Mouse (Mus musculus): ENCODE data around the gene Rtn2. TPM values are rescaled to one million over a fixed set of nuclear protein-coding genes. Genes with fewer than 3 reads are reported as not detected.

Rtn2 gene
- total and polyA plus RNA-seq, 2 experiments = 0.62 to 0.65 TPM

- WGBS = 17% methylated on average over 7 of the region's 7 CpGs
- no peak overlapping the region for H3K4me3 ChIP-seq (ENCODE audit: insufficient read depth, low read depth, low read length)
- H3K27me3 ChIP-seq (ENCODE audit: control insufficient read depth, insufficient read depth, low read length) = no peaks in the 10 kb centered on the region
- H3K4me1 ChIP-seq (ENCODE audit: control insufficient read depth, insufficient read depth, low read length) = no peaks in the 10 kb centered on the region; the same call in 1 of the 2 replicates
- DNase-seq (ENCODE audit: extremely low read depth, low read depth, low spot score) = no peak
- H3K79me2 ChIP-seq (ENCODE audit: control insufficient read depth, insufficient read depth, low read length) = no peaks in the 10 kb centered on the region
- no peak overlapping the region for H3K27ac ChIP-seq (replicated peaks; ENCODE audit: insufficient read depth, low read depth, low read length)
- H3K9ac ChIP-seq (ENCODE audit: low read depth, low read length) = no peak overlapping the region
- TF ChIP-seq CTCF (IDR thresholded peaks at IDR 0.05; ENCODE audit: low read depth, low read length) = no peak
- no peak for TF ChIP-seq POLR2A (IDR thresholded peaks at IDR 0.05; ENCODE audit: extremely low read depth, insufficient read depth, low read length)
- no peaks in the 10 kb centered on the region for H3K36me3 ChIP-seq (ENCODE audit: control insufficient read depth, insufficient read depth, low read length)
Observed at GRCm38 (mm10) chr7:19320637-19321036, 38.2 kb downstream of the Rtn2 start.

GRCm38 (mm10) chr7:19321464-19321863 lies 39.0 kb downstream of the Rtn2 start:
- Histone ChIP-seq H3K79me2 (ENCODE audit: control insufficient read depth, insufficient read depth, low read length) (no peaks in the 10 kb centered on the region), H3K9ac (ENCODE audit: low read depth, low read length) (no peak overlapping the region), H3K36me3 (ENCODE audit: control insufficient read depth, insufficient read depth, low read length) (no peaks in the 10 kb centered on the region), H3K4me1 (ENCODE audit: control insufficient read depth, insufficient read depth, low read length) (no peaks in the 10 kb centered on the region; the same call in 1 of the 2 replicates), H3K27me3 (ENCODE audit: control insufficient read depth, insufficient read depth, low read length) (no peaks in the 10 kb centered on the region), H3K4me3 (ENCODE audit: insufficient read depth, low read depth, low read length) (no peak overlapping the region), H3K27ac (replicated peaks; ENCODE audit: insufficient read depth, low read depth, low read length) (no peak overlapping the region)
- 8% methylated on average over 5 of the region's 5 CpGs for WGBS
- TF ChIP-seq CTCF (IDR thresholded peaks at IDR 0.05; ENCODE audit: low read depth, low read length) (no peak), POLR2A (IDR thresholded peaks at IDR 0.05; ENCODE audit: extremely low read depth, insufficient read depth, low read length) (no peak)
- no peak for DNase-seq (ENCODE audit: extremely low read depth, low read depth, low spot score)

- DNase-seq (ENCODE audit: extremely low read depth, low read depth, low spot score) = no peak
- Histone ChIP-seq H3K79me2 (ENCODE audit: control insufficient read depth, insufficient read depth, low read length) (no peaks in the 10 kb centered on the region), H3K9ac (ENCODE audit: low read depth, low read length) (no peak overlapping the region), H3K36me3 (ENCODE audit: control insufficient read depth, insufficient read depth, low read length) (no peaks in the 10 kb centered on the region), H3K27me3 (ENCODE audit: control insufficient read depth, insufficient read depth, low read length) (no peaks in the 10 kb centered on the region), H3K27ac (replicated peaks; ENCODE audit: insufficient read depth, low read depth, low read length) (no peak overlapping the region), H3K4me3 (ENCODE audit: insufficient read depth, low read depth, low read length) (no peak overlapping the region), H3K4me1 (ENCODE audit: control insufficient read depth, insufficient read depth, low read length) (peaks cover 2% of the 10 kb centered on the region; the same call in 1 of the 2 replicates)
- TF ChIP-seq CTCF (IDR thresholded peaks at IDR 0.05; ENCODE audit: low read depth, low read length) (no peak), POLR2A (IDR thresholded peaks at IDR 0.05; ENCODE audit: extremely low read depth, insufficient read depth, low read length) (no peak)
- 59% methylated on average over 9 of the region's 9 CpGs for WGBS
Observed at GRCm38 (mm10) chr7:19322489-19322888, 40.1 kb downstream of the Rtn2 start.

- WGBS = 86% methylated on average over 11 of the region's 11 CpGs
- TF ChIP-seq CTCF (IDR thresholded peaks at IDR 0.05; ENCODE audit: low read depth, low read length) (no peak), POLR2A (IDR thresholded peaks at IDR 0.05; ENCODE audit: extremely low read depth, insufficient read depth, low read length) (no peak)
- Histone ChIP-seq H3K36me3 (ENCODE audit: control insufficient read depth, insufficient read depth, low read length) (no peaks in the 10 kb centered on the region), H3K79me2 (ENCODE audit: control insufficient read depth, insufficient read depth, low read length) (no peaks in the 10 kb centered on the region), H3K27ac (replicated peaks; ENCODE audit: insufficient read depth, low read depth, low read length) (no peak overlapping the region), H3K27me3 (ENCODE audit: control insufficient read depth, insufficient read depth, low read length) (no peaks in the 10 kb centered on the region), H3K9ac (ENCODE audit: low read depth, low read length) (no peak overlapping the region), H3K4me3 (ENCODE audit: insufficient read depth, low read depth, low read length) (no peak overlapping the region), H3K4me1 (ENCODE audit: control insufficient read depth, insufficient read depth, low read length) (peaks cover 2% of the 10 kb centered on the region; the same call in 1 of the 2 replicates)
- DNase-seq (ENCODE audit: extremely low read depth, low read depth, low spot score) = no peak
Observed at GRCm38 (mm10) chr7:19324221-19324620, 41.8 kb downstream of the Rtn2 start.

- TF ChIP-seq CTCF (IDR thresholded peaks at IDR 0.05; ENCODE audit: low read depth, low read length) (no peak), POLR2A (IDR thresholded peaks at IDR 0.05; ENCODE audit: extremely low read depth, insufficient read depth, low read length) (no peak)
- WGBS = 82% methylated on average over 21 of the region's 21 CpGs
- no peak overlapping the region for H3K4me3 ChIP-seq (ENCODE audit: insufficient read depth, low read depth, low read length)
- no peak overlapping the region for H3K27ac ChIP-seq (replicated peaks; ENCODE audit: insufficient read depth, low read depth, low read length)
- peaks cover 2% of the 10 kb centered on the region; the same call in 1 of the 2 replicates for H3K4me1 ChIP-seq (ENCODE audit: control insufficient read depth, insufficient read depth, low read length)
- no peaks in the 10 kb centered on the region for H3K27me3 ChIP-seq (ENCODE audit: control insufficient read depth, insufficient read depth, low read length)
- H3K79me2 ChIP-seq (ENCODE audit: control insufficient read depth, insufficient read depth, low read length) = no peaks in the 10 kb centered on the region
- no peak overlapping the region for H3K9ac ChIP-seq (ENCODE audit: low read depth, low read length)
- no peaks in the 10 kb centered on the region for H3K36me3 ChIP-seq (ENCODE audit: control insufficient read depth, insufficient read depth, low read length)
- no peak for DNase-seq (ENCODE audit: extremely low read depth, low read depth, low spot score)
Observed at GRCm38 (mm10) chr7:19325262-19326199, 43.1 kb downstream of the Rtn2 start.

GRCm38 (mm10) chr7:19326359-19326758 lies 43.9 kb downstream of the Rtn2 start:
- Histone ChIP-seq H3K9ac (ENCODE audit: low read depth, low read length) (no peak overlapping the region), H3K27me3 (ENCODE audit: control insufficient read depth, insufficient read depth, low read length) (no peaks in the 10 kb centered on the region), H3K36me3 (ENCODE audit: control insufficient read depth, insufficient read depth, low read length) (no peaks in the 10 kb centered on the region), H3K4me1 (ENCODE audit: control insufficient read depth, insufficient read depth, low read length) (peaks cover 2% of the 10 kb centered on the region; the same call in 1 of the 2 replicates), H3K27ac (replicated peaks; ENCODE audit: insufficient read depth, low read depth, low read length) (peak overlapping the region; percentile 40), H3K4me3 (ENCODE audit: insufficient read depth, low read depth, low read length) (peak overlapping the region; percentile 22; the same call in 1 of the 2 replicates), H3K79me2 (ENCODE audit: control insufficient read depth, insufficient read depth, low read length) (no peaks in the 10 kb centered on the region)
- DNase-seq (ENCODE audit: extremely low read depth, low read depth, low spot score) = peak; percentile 45
- WGBS = 1% methylated on average over 20 of the region's 20 CpGs
- no peak for TF ChIP-seq CTCF (IDR thresholded peaks at IDR 0.05; ENCODE audit: low read depth, low read length)
- TF ChIP-seq POLR2A (IDR thresholded peaks at IDR 0.05; ENCODE audit: extremely low read depth, insufficient read depth, low read length) = no peak
